Mouse (Mus musculus): ENCODE results near the gene Apom. TPM values are rescaled to one million over a fixed set of nuclear protein-coding genes. Genes with fewer than 3 reads are reported as not detected.
"Not testable (repeated sequence)": the region's sequence is repeated elsewhere in the genome, so short reads cannot be mapped to it uniquely, and the experiment has no call there.

Gene Apom
- total RNA-seq, 2 experiments from 2014 or later: 0.52 TPM; not detected in 1

- no peak for DNase-seq
These were observed 1.7 kb upstream of the Apom start for GRCm38 (mm10) chr17:35133517-35133916.

DNA sequence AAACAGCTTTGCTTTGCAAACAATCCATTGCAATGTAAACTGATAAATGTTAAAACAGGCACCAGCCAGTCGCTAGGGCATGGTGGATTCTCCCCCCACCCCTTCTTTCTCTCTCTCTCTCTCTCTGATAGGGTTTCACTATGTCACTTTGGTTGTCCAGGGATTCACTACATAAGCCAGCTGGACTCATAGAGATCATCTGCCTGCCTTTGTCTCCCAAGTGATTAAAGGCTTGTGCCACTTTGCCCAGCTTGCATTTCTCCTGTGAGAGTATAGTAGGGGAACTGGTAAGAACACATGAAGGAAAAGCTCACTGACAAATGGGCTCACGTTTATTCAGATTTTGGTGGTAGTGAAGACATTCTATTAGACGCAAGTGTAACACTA lies 317 bp upstream of the Apom start:
- DNase-seq: no peak
- intact Hi-C loops (cut with DNase I): no loop called here

More at GRCm38 (mm10) chr17:35133517-35133916, 1.7 kb upstream of the Apom start:
- intact Hi-C loops (cut with DNase I): no loop called here

- no peak for DNase-seq
- intact Hi-C loops (cut with DNase I): no loop called here
These were observed 812 bp downstream of the Apom start for GRCm38 (mm10) chr17:35131038-35131437.

- intact Hi-C loops (cut with DNase I): no loop called here
These were observed 2.9 kb downstream of the Apom start for GRCm38 (mm10) chr17:35128996-35129395.

GRCm38 (mm10) chr17:35127017-35127416 lies 4.8 kb downstream of the Apom start:
- DNase-seq: no peak
- intact Hi-C loops (cut with DNase I): no loop called here

More at GRCm38 (mm10) chr17:35128996-35129395, 2.9 kb downstream of the Apom start:
- DNase-seq: no peak

- DNase-seq: peak; percentile 65
- intact Hi-C loops (cut with DNase I): no loop called here
These were observed 5.6 kb downstream of the Apom start, which contains the start of gene D17H6S53E for GRCm38 (mm10) chr17:35126206-35126611. Gene D17H6S53E, plus strand, starts transcription at chr17:35126373.

DNA sequence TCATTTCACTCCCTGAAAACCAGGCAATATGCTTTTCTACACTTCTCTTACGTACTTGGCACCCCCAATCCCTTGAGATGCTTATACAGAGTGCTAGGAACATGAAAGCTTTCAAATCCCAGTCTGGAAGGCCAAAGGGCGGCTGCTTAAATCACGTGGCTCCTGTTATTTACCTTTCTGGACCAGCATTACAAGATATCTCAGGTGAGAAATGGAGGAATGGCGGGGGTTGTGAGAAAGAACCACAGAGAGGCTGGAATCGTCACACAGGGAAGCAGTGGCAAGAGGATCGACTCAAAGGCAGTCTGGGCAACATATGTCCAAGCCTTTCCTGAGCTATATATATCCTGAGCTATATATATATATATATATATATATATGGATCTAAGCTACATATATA lies 6.3 kb downstream of the Apom start:
- DNase-seq: no peak
- intact Hi-C loops (cut with DNase I): no loop called here

DNA sequence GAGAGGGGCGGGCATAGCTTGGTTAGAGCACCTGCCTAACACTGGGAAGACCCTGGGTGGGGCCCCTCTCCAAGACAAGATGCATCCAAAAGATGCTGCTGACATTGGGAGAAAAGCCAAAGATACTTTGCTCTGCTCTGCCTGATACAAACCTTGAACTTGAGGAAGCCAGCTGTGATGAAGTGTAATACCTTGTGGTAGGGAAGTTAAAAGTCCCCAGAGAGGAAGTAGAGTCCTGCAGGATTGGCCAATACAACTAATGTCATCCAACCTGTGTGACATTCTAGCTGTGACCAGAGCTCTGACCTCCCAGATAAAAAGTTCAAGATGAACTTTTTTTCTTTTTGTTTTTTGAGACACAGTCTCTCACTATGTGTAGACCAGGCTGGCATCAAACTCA lies 6.8 kb downstream of the Apom start:
- intact Hi-C loops (cut with DNase I): no loop called here

GRCm38 (mm10) chr17:35124261-35124896 lies 7.5 kb downstream of the Apom start:
- DNase-seq; intact Hi-C loops (cut with DNase I): not testable (repeated sequence)

More for the DNA sequence above, 6.8 kb downstream of the Apom start:
- DNase-seq: no peak

GRCm38 (mm10) chr17:35123287-35123686 lies 8.6 kb downstream of the Apom start:
- intact Hi-C loops (cut with DNase I); DNase-seq: not testable (repeated sequence)

DNA sequence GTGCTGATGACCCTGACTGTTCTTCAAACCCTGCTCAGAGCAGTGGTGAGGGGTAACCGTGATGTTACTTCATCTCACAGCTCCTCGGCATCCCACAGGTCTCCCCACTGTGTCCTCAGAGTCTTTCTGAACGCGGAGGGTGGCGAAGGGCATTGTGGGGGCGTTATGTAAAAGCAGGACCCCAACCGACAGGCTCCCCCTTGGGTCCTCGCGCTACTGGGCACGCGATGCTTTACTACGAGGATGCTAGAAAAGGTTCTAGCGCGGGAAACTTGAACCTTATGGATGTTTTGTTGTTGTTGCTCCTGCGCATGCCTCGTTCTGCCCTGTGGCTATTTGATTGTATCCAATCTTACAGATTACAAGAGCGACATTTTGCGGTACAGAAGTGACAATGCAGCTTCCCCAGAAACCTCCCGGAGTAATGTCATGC lies 10.0 kb downstream of the Apom start, which contains the start of gene Csnk2b:
Csnk2b (minus strand) TSS at position 183 of the 433 bp plus-strand sequence.
- intact Hi-C loops (cut with DNase I): no loop called here
- DNase-seq: peak; percentile 68

DNA sequence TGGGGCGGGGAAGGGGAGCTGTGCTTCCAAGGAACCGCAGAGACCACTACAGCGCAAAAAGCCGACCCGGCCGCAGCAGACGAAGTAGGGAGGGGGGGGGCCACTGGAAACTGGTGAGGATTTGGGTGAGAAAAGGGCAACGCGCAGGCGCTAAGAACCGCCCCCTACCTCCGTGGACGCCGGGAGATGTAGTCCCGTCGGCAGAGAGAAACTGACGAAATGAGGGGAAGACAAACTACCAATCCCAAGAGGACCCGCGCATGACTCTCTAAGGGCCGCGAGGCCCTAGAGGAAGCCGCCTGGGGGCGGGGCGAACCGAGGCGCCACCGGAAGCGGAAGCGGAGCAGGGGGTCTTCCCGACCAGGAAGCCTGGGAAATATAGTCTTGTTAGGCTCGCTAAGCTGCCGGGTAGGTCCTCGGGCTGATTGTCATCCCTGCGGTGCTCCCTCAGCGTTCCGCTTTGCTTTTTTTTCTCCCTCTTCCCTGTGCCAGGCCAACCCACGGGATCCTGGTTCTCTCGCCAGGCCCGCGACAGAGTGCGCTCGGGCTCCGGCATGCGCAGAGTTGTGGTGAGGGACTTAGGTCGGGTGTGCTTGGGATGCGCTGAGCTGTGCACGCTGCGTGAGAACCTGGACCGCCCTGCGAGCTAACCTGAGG lies 10.6 kb downstream of the Apom start, which contains the start of gene Gpank1:
Gpank1 (plus strand) TSS at position 313 of the 657 bp plus-strand sequence.
- intact Hi-C loops (cut with DNase I): no loop called here
- peak; percentile 99 for DNase-seq

DNA sequence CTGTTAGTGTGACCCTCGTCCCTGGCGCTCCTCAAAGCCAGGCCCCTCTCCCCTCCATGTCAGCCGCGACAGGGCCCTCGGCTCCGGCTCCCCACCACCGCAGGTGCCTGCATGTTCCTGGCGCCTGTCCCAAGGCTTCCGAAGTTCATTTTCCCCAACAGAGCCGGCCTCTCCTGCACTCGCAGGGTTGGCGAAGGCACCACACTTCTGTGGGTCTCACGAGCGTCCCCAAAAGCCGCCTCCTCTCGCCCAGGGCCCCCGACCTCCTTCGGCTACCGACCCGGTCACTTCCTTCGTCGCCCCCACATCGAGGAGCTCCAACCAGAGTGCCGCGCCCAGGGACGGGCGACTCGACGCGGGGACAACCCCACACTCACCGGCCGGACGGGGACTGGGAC lies 11.1 kb downstream of the Apom start:
- intact Hi-C loops (cut with DNase I): no loop called here
- DNase-seq: peak; percentile 47

DNA sequence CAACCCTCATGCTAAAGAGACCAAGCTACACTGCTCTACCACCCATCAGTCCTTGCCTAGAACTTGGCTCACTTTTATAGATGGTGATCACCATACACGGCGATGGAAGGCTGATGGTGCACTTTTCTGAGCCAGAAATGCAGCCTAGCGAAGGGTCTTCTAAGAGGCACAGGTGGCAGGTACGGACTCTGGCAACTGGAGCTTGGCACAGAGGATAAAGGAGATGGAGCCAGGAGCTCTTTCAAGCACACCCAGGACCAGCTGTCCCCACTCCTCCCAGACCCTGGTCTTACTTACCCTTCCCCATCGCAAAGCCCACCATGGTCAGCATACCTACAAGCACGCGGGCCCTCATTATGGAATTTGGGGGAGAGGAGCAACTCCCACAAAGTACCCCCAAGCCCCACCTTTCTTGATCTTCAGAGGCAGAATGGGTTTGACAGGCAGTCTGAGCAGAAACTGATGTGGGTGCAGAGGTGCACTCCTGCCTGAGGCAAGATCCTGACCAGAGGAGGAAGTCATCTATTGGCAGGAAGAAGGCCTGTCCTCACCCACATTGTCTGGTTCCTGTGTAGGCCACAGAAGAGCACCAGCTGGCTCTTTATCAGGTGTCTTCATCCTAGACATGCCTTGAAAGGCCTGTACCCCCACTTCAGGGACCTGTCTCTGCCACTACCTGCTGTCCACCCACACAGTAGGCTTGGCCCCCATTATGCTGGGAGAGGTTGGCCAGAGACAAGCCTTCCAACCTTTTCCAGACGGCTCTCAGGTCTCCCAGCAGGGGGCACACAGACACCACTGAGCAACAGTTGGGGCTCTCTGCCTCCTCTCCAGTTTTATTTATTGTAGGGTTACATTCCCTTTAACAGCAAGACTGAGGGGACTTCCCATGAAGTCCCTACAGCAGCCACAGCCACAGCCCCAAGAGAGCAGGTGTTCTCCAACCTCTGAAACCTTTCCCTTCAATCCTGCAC lies 16.5 kb downstream of the Apom start, which contains the start of gene Ly6g5b:
Ly6g5b (minus strand) TSS at position 383 of the 974 bp plus-strand sequence.
- intact Hi-C loops (cut with DNase I): no loop called here
- DNase-seq: no peak

DNA sequence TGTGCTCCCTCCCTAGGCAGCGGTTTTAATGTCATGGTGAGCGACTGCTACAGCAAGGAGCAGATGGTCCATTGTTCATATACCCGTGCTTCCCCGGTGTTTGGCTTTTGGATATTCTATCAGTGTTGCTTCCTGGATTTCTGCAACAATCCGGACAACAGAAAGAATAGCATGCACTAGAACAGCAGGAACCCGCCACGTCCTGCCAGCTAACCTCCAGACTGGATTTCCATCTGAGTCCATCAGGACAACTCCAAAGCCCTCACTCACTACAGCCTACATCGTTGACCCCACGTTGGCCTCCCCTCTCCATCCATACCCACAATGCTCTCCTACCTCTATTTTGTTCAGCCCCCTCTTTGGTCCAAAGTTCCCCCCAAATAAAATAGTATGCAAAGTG lies 20.1 kb downstream of the Apom start:
- DNase-seq: no peak
- intact Hi-C loops (cut with DNase I): loop anchor here (5.0 kb wide), 1 partner anchor 99 kb away; no protein-coding TSS in a partner anchor

DNA sequence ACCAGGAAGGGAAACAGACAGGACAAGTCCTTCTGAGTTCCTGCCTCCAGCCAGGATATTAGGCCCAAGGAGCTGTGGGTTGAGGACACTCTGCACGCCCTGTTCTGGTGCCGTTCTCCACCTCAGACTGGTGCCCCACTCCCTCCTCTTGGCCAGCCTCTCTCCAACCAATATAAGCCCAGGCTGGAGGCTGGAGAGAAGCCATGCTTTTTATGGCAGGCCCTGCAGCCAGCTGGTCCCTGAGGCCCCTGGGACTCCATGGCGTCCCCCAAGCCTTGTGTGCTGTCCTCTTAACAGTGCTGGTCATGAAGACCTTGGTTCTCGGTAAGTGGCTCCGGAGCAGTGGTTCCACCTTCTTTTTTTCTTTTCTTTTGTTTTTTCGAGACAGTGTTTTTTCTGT lies 23.8 kb downstream of the Apom start, which contains the start of gene Ly6g5c:
Ly6g5c (plus strand) TSS at position 183 of the 400 bp plus-strand sequence.
- DNase-seq: peak; percentile 70
- intact Hi-C loops (cut with DNase I): no loop called here

GRCm38 (mm10) chr17:35106522-35106921 lies 25.3 kb downstream of the Apom start:
- no peak for DNase-seq
- intact Hi-C loops (cut with DNase I): no loop called here

GRCm38 (mm10) chr17:35105740-35106389 lies 26.0 kb downstream of the Apom start:
- peak; percentile 71 for DNase-seq
- intact Hi-C loops (cut with DNase I): no loop called here

DNA sequence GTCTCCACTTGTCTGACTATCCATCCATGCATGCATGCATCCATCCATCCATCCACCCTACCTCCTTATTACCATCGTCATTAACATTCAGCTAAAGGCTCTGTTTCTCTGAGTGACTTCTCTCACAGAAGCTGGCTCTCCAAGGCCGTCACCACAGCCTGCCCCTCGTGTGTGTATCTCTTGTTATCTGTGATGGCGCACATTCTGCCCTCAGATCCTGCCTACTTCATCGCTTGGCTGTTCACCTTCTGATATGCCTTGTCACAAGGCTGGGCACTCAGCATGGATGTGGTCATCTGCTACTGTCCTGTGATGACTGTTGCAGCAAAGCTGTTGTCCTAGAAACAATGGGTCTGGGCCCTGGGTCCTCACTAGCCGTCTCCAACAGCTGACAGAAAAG lies 27.1 kb downstream of the Apom start:
- DNase-seq: no peak
- intact Hi-C loops (cut with DNase I): no loop called here

DNA sequence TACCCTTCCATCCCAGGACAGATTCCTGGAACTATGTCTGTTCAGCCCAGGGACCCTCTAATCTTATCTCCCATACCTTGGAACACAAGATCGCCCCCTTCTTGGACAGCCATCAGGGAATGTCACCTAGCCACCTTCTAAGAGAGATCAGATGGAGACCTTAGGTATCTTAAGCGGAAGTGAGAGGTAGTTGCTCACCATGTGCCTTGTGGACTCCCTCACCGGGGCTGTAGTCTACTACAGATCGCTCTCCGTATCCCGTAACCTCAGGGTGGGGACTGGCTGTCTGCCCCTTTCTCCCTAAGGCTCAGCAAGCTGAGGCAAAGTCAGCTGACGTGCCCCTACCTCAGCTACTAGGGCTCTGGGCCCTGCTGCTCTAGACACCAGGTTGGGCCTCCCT lies 27.8 kb downstream of the Apom start:
- intact Hi-C loops (cut with DNase I): no loop called here

More for the DNA sequence above, 27.8 kb downstream of the Apom start:
- DNase-seq: no peak
